7 mouse cellular contexts compared by ENCODE assay signal in the genomic region with DNA sequence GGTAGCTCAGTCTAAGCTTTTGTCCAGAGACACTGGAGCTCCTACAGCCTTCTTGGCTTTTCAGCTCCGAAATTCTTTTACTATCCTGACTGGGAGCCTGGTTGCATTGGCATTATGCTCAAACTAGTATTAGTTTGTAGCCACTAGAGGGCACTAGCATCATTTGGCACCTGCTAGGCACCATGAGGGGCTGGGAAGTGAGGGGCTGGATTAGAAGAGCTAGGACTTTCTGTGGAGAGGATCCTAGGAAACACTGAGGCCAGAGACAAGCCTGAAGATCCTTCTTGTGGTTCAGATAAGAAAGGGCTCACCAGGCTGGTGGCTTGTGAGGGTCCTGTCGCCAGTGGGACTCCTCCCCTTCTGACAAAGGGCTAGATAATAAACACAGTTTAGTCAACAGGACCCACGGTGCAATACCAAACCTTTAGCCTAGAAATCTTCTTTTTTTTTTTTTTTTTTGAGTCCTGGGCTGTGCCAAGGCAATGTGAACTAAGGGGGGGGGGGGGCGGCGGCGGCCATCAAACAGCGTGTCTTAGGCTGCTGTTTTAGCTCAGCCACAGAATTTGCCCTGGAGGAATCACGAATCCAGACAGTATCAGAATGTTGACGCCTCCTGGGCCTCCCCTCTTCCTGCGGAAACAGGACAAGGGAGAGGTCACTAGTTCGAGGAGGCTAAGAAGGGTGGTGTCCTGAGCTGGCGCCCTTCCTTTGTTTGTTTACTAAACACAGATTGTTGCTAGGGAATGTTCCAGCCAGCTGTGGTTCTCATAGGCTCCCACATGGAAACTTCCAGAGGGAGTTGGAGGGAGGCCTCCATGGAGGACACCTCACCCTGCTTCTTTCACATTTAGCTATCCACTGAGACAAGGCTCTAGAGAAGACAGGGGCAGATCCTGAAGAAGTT. TPM values are rescaled to one million over a fixed set of nuclear protein-coding genes. Genes with fewer than 3 reads are reported as not detected.
DNase-seq lines count a peak whose midpoint lies in the region; ATAC-seq lines count a peak whose summit lies in the region.

No protein-coding gene starts in this region.

- no peak overlapping the region for H3K27ac ChIP-seq in hindbrain, embryonic 16.5 days (ENCODE audit: low read depth, low read length)

- DNase-seq in adrenal gland, adult (ENCODE audit: inconsistent age in 2 of 2, low spot score in 1 of 2) = peak; percentile 58 to 92
- DNase-seq in cerebellum, postnatal 25 days = peak; percentile 58 to 67
- peak; percentile 64 to 69 for DNase-seq in gastrocnemius, adult 8-10 months (ENCODE audit: low spot score in 2 of 2)
- DNase-seq in layer of hippocampus, postnatal 36 days = peak; percentile 42 to 51
- DNase-seq in lung, postnatal 4 days = peak; percentile 85 to 90
- DNase-seq in right cerebral cortex, postnatal 10 days (ENCODE audit: low spot score in 2 of 2) = peak; percentile 67 to 77

- H3K4me2 ChIP-seq in hindbrain, embryonic 16.5 days (ENCODE audit: low read length) = peak overlapping the region; percentile 20; the same call in 1 of the 2 replicates

- ATAC-seq in hindbrain, embryonic 16.5 days = peak; percentile 95

- 46% methylated on average over 12 of the region's 12 CpGs for WGBS in hindbrain, embryonic 16.5 days

- no peak overlapping the region for H3K9ac ChIP-seq in hindbrain, embryonic 16.5 days (ENCODE audit: low read depth, low read length)

- no peaks in the 10 kb centered on the region for H3K9me3 ChIP-seq in hindbrain, embryonic 16.5 days (ENCODE audit: control insufficient read depth, low read length)

- H3K36me3 ChIP-seq in hindbrain, embryonic 16.5 days (ENCODE audit: control insufficient read depth, insufficient read depth, low read length) = no peaks in the 10 kb centered on the region

- no peaks in the 10 kb centered on the region for H3K4me1 ChIP-seq in hindbrain, embryonic 16.5 days (ENCODE audit: control insufficient read depth, insufficient read depth, low read depth, low read length)

- no peaks in the 10 kb centered on the region for H3K27me3 ChIP-seq in hindbrain, embryonic 16.5 days (replicated peaks; ENCODE audit: control insufficient read depth, insufficient read depth, low read length)

- H3K4me3 ChIP-seq in hindbrain, embryonic 16.5 days (ENCODE audit: low read length) = no peak overlapping the region

RNA-seq across cellular contexts. Expression of a gene that starts 7.1 kb away (rescaled TPM):
- not detected for total RNA-seq in gastrocnemius, adult 8-10 months (2022)
- polyA plus RNA-seq in hindbrain, embryonic 16.5 days (2015; fragmentation: Nextera tagmentation; extraction: Ambion mirVana) = not detected in 2 replicates
- not detected for total RNA-seq in layer of hippocampus, postnatal 36 days (2021)

RNA-seq across cellular contexts. Expression of a gene that starts 33.2 kb away (rescaled TPM):
- 1 to 10 TPM; 5.4 to 8.6 (median 8.1) TPM for total RNA-seq in gastrocnemius, adult 8-10 months (2022)
- 78.4 and 86.8 TPM in 2 replicates for polyA plus RNA-seq in hindbrain, embryonic 16.5 days (2015; fragmentation: Nextera tagmentation; extraction: Ambion mirVana)
- total RNA-seq in layer of hippocampus, postnatal 36 days (2021) = 100 to 1,000 TPM; 103 to 118 TPM

RNA-seq across cellular contexts. Expression of a gene that starts 33.2 kb away (rescaled TPM):
- under 1 TPM in 1 of 4 experiments, not detected in 3; 0.16 TPM for total RNA-seq in gastrocnemius, adult 8-10 months (2022)
- 11.5 and 12.2 TPM in 2 replicates for polyA plus RNA-seq in hindbrain, embryonic 16.5 days (2015; fragmentation: Nextera tagmentation; extraction: Ambion mirVana)
- under 1 TPM; 0.88 to 0.95 TPM for total RNA-seq in layer of hippocampus, postnatal 36 days (2021)

RNA-seq across cellular contexts. Expression of a gene that starts 38.4 kb away (rescaled TPM):
- total RNA-seq in gastrocnemius, adult 8-10 months (2022) = 1 to 10 TPM; 5.5 to 8.8 (median 6.9) TPM
- 13.9 and 14.6 TPM in 2 replicates for polyA plus RNA-seq in hindbrain, embryonic 16.5 days (2015; fragmentation: Nextera tagmentation; extraction: Ambion mirVana)
- total RNA-seq in layer of hippocampus, postnatal 36 days (2021) = 100 to 1,000 TPM; 270 to 272 TPM

Comparison
In these comparisons a context has a peak if more than half of its experiments do, and no peak if none do; other contexts are left out.
1. RNA of a gene that starts 33.2 kb away (total RNA-seq): 103 to 118 TPM in layer of hippocampus, postnatal 36 days; 5.4 to 8.6 TPM in gastrocnemius, adult 8-10 months; every median in the first group is over 10 times any median in the second.
2. Peak in every context shown above with its lines, with median percentiles within 50 percentile points of each other: DNase-seq.